Mouse (Mus musculus): ENCODE results near the gene Map3k13. TPM values are rescaled to one million over a fixed set of nuclear protein-coding genes. Genes with fewer than 3 reads are reported as not detected.
A peak's percentile ranks its signal among the peaks of the same experiment; 100 is the strongest.
"Not testable (repeated sequence)": the region's sequence is repeated elsewhere in the genome, so short reads cannot be mapped to it uniquely, and the experiment has no call there.

The Map3k13 gene
- polyA plus RNA-seq, 1 experiment from 2014 or later = 0.84 TPM

- peaks cover 29% of the 10 kb centered on the region for H3K36me3 ChIP-seq
- not testable (repeated sequence) for ATAC-seq (ENCODE audit: insufficient number of reproducible peaks, low FRiP score); H3K4me3 ChIP-seq; H3K27ac ChIP-seq (ENCODE audit: poor library complexity, severe bottlenecking); H3K4me2 ChIP-seq; H3K9ac ChIP-seq; H3K9me3 ChIP-seq (replicated peaks); H3K27me3 ChIP-seq (replicated peaks); H3K4me1 ChIP-seq (replicated peaks)
- 84% methylated on average over 7 of the region's 7 CpGs for WGBS
These were observed 13.6 kb downstream of the Map3k13 start for GRCm38 (mm10) chr16:21807786-21808185.

DNA sequence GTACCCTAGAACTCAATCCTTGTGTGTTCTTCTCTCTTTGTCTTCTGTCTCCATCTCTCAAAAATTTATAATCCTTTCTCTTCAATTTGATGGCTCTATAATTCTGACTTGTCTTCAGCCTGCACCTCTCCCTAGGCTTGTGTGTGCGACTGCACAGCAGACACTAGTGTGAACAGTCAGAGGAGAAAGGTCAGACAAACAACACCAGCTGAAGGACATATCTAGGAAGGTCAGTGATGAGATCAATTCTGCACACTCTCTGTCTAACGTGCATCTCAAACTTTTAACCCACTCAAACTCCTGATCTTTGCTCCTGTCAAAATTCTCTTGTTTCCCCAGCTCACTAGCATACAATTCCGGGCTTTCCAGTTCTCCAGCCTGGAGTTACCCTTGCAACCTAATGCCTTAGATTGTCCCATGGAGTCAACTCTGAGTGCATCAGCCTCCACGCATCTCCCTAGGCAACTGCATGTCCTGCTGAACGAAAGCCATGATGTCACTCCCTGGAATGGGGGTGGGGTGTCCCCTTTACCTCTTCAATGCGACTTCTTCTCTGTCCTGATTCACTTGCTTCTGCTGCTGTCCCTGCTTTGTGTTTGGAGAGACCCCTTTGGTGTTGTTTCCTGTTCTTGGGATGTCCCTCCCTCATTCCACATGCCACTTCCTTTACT, 19.2 kb downstream of the Map3k13 start:
- H3K4me1 ChIP-seq (replicated peaks) = no peaks in the 10 kb centered on the region
- no peak overlapping the region for H3K4me3 ChIP-seq
- no peaks in the 10 kb centered on the region for H3K9me3 ChIP-seq (replicated peaks)
- peaks cover 8% of the 10 kb centered on the region for H3K36me3 ChIP-seq
- H3K27ac ChIP-seq (ENCODE audit: poor library complexity, severe bottlenecking) = no peak overlapping the region
- no peaks in the 10 kb centered on the region for H3K27me3 ChIP-seq (replicated peaks)
- 60% methylated on average over 6 of the region's 6 CpGs for WGBS
- no peak overlapping the region for H3K4me2 ChIP-seq
- H3K9ac ChIP-seq = no peak overlapping the region
- no peak for ATAC-seq (ENCODE audit: insufficient number of reproducible peaks, low FRiP score)

DNA sequence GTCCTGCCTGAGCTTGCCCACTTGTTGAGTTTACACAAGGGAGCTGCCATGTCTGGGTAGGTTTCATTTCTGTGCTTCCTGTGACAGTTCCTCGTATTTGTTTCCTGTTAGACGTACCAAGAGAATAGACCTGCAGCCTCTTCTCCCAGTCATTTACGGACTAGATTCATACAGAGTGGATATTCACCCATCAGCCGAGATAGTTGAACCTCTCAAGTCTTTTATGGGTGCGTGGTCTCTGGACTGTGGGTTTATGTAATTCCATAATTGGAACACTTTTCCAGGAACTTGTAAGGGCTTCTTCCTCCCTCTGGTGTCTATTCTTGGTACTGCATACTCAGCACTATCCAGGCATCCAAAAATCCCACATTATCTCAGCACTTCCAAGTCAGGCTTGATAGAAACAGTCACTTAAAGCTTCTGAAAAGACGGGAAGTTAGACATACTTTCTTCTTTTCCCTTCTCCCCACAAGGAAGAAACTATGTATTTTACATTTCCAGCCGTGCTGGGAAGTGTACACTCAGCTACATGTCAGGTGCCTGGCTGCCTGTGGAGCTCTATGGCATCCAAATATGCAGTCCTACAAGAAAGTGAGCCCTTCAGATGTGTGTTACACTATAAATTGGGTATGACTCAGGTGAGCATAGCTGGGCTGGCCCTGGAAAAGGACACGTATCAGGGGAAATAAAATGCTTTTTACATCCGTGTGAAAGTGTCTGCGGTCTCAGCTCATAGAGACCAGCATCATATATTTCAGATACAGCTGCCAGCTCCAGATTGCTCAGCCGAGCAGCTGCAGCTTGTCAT, 20.9 kb downstream of the Map3k13 start:
- H3K4me1 ChIP-seq (replicated peaks) = no peaks in the 10 kb centered on the region
- no peak overlapping the region for H3K9ac ChIP-seq
- H3K27ac ChIP-seq (ENCODE audit: poor library complexity, severe bottlenecking) = no peak overlapping the region
- H3K9me3 ChIP-seq (replicated peaks) = no peaks in the 10 kb centered on the region
- no peak for ATAC-seq (ENCODE audit: insufficient number of reproducible peaks, low FRiP score)
- H3K36me3 ChIP-seq = no peaks in the 10 kb centered on the region; the same call in 1 of the 2 replicates
- 0 out of 2 replicates have a peak overlapping the region, but pooled peaks have one; percentile 3 for H3K4me2 ChIP-seq
- H3K27me3 ChIP-seq (replicated peaks) = no peaks in the 10 kb centered on the region
- 68% methylated on average over 11 of the region's 11 CpGs for WGBS
- H3K4me3 ChIP-seq = no peak overlapping the region

- no peak for ATAC-seq (ENCODE audit: insufficient number of reproducible peaks, low FRiP score)
- no peaks in the 10 kb centered on the region; the same call in 1 of the 2 replicates for H3K36me3 ChIP-seq
- 69% methylated on average over 7 of the region's 7 CpGs for WGBS
These were observed 21.5 kb downstream of the Map3k13 start for GRCm38 (mm10) chr16:21815669-21816010.

DNA sequence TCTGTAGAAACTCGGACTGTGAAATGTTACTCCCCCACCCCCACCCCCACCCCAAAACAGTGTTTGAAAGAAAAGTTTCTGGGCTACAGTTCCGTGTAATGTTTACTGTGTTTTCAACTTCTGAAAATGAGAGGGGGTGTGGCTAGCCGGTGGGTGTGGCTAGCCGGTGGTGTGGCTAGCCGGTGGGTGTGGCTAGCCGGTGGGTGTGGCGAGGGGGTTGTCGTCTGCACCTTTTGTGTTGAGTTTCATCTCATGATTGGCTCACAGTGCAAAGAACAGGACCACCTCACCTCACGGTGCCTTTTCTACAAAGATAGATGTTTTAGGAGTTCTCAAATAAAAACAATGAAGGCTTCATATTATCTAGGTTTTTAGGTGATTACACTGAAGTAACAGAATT, 24.0 kb downstream of the Map3k13 start:
- Histone ChIP-seq H3K36me3 (no peaks in the 10 kb centered on the region), H3K4me1 (replicated peaks) (no peaks in the 10 kb centered on the region), H3K4me2 (no peak overlapping the region), H3K4me3 (no peak overlapping the region), H3K9me3 (replicated peaks) (no peaks in the 10 kb centered on the region), H3K27ac (ENCODE audit: poor library complexity, severe bottlenecking) (no peak overlapping the region), H3K9ac (no peak overlapping the region), H3K27me3 (replicated peaks) (no peaks in the 10 kb centered on the region)
- 0 out of 2 replicates have a peak, but pooled peaks have one; percentile 53 for ATAC-seq (ENCODE audit: insufficient number of reproducible peaks, low FRiP score)
- WGBS = 38% methylated on average over 9 of the region's 9 CpGs

More at GRCm38 (mm10) chr16:21815669-21816010, 21.5 kb downstream of the Map3k13 start:
- Histone ChIP-seq H3K4me1 (replicated peaks) (no peaks in the 10 kb centered on the region), H3K4me3 (no peak overlapping the region), H3K27ac (ENCODE audit: poor library complexity, severe bottlenecking) (no peak overlapping the region), H3K27me3 (replicated peaks) (no peaks in the 10 kb centered on the region), H3K9ac (no peak overlapping the region), H3K4me2 (no peak overlapping the region), H3K9me3 (replicated peaks) (no peaks in the 10 kb centered on the region)

GRCm38 (mm10) chr16:21818629-21819028, 24.5 kb downstream of the Map3k13 start:
- Histone ChIP-seq H3K4me1 (replicated peaks) (no peaks in the 10 kb centered on the region), H3K27me3 (replicated peaks) (no peaks in the 10 kb centered on the region), H3K27ac (ENCODE audit: poor library complexity, severe bottlenecking) (no peak overlapping the region), H3K36me3 (no peaks in the 10 kb centered on the region), H3K9me3 (replicated peaks) (no peaks in the 10 kb centered on the region), H3K4me3 (no peak overlapping the region), H3K9ac (no peak overlapping the region), H3K4me2 (no peak overlapping the region)
- ATAC-seq (ENCODE audit: insufficient number of reproducible peaks, low FRiP score) = no peak
- WGBS = 64% methylated on average over 8 of the region's 8 CpGs

- no peak overlapping the region for H3K4me2 ChIP-seq
- no peaks in the 10 kb centered on the region for H3K27me3 ChIP-seq (replicated peaks)
- H3K4me1 ChIP-seq (replicated peaks) = peaks cover 5% of the 10 kb centered on the region; the same call in 1 of the 2 replicates
- no peak overlapping the region for H3K9ac ChIP-seq
- no peaks in the 10 kb centered on the region for H3K9me3 ChIP-seq (replicated peaks)
- no peak for ATAC-seq (ENCODE audit: insufficient number of reproducible peaks, low FRiP score)
- 68% methylated on average over 9 of the region's 9 CpGs for WGBS
- H3K36me3 ChIP-seq = no peaks in the 10 kb centered on the region
- H3K27ac ChIP-seq (ENCODE audit: poor library complexity, severe bottlenecking) = no peak overlapping the region
- H3K4me3 ChIP-seq = no peak overlapping the region
These were observed 31.5 kb downstream of the Map3k13 start for GRCm38 (mm10) chr16:21825612-21826031.

- H3K4me2 ChIP-seq = no peak overlapping the region
- no peaks in the 10 kb centered on the region for H3K27me3 ChIP-seq (replicated peaks)
- H3K9ac ChIP-seq = no peak overlapping the region
- H3K4me1 ChIP-seq (replicated peaks) = peaks cover 5% of the 10 kb centered on the region; the same call in 1 of the 2 replicates
- H3K27ac ChIP-seq (ENCODE audit: poor library complexity, severe bottlenecking) = no peak overlapping the region
- ATAC-seq (ENCODE audit: insufficient number of reproducible peaks, low FRiP score) = no peak
- H3K9me3 ChIP-seq (replicated peaks) = no peaks in the 10 kb centered on the region
- no peaks in the 10 kb centered on the region for H3K36me3 ChIP-seq
- WGBS = 63% methylated on average over 4 of the region's 4 CpGs
- no peak overlapping the region for H3K4me3 ChIP-seq
These were observed 33.0 kb downstream of the Map3k13 start for GRCm38 (mm10) chr16:21827153-21827552.

DNA sequence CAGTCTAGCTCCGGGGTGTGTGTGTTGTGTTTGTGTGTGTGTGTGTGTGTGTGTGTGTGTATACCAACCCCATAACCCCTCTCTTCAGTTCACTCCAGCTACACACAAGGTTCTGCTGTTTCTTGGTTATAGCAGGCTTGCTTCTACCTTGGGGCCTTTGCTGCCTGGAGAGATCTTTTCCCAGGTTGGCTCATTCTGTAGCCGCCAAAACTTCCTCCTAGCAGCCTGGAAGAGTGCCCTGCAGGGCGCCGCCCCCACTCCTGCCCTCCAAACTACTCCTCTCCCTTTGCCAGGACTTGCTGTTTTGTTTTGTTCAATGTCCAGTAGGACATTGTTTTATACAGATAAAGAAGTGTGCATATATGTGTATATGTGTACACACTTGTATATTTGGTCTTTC, 33.4 kb downstream of the Map3k13 start:
- H3K36me3 ChIP-seq = no peaks in the 10 kb centered on the region
- no peak for ATAC-seq (ENCODE audit: insufficient number of reproducible peaks, low FRiP score)
- H3K4me2 ChIP-seq = no peak overlapping the region
- peaks cover 5% of the 10 kb centered on the region; the same call in 1 of the 2 replicates for H3K4me1 ChIP-seq (replicated peaks)
- H3K9me3 ChIP-seq (replicated peaks) = no peaks in the 10 kb centered on the region
- no peak overlapping the region for H3K9ac ChIP-seq
- H3K27me3 ChIP-seq (replicated peaks) = no peaks in the 10 kb centered on the region
- H3K4me3 ChIP-seq = no peak overlapping the region
- no peak overlapping the region for H3K27ac ChIP-seq (ENCODE audit: poor library complexity, severe bottlenecking)
- 72% methylated on average over 4 of the region's 4 CpGs for WGBS

GRCm38 (mm10) chr16:21829711-21830110, 35.6 kb downstream of the Map3k13 start:
- no peak for ATAC-seq (ENCODE audit: insufficient number of reproducible peaks, low FRiP score)
- H3K27ac ChIP-seq (ENCODE audit: poor library complexity, severe bottlenecking) = no peak overlapping the region
- H3K4me2 ChIP-seq = no peak overlapping the region
- WGBS = 36% methylated on average over 5 of the region's 5 CpGs
- no peak overlapping the region for H3K9ac ChIP-seq
- peaks cover 5% of the 10 kb centered on the region; the same call in 1 of the 2 replicates for H3K4me1 ChIP-seq (replicated peaks)
- no peaks in the 10 kb centered on the region for H3K9me3 ChIP-seq (replicated peaks)
- H3K36me3 ChIP-seq = no peaks in the 10 kb centered on the region
- no peaks in the 10 kb centered on the region for H3K27me3 ChIP-seq (replicated peaks)
- no peak overlapping the region for H3K4me3 ChIP-seq

DNA sequence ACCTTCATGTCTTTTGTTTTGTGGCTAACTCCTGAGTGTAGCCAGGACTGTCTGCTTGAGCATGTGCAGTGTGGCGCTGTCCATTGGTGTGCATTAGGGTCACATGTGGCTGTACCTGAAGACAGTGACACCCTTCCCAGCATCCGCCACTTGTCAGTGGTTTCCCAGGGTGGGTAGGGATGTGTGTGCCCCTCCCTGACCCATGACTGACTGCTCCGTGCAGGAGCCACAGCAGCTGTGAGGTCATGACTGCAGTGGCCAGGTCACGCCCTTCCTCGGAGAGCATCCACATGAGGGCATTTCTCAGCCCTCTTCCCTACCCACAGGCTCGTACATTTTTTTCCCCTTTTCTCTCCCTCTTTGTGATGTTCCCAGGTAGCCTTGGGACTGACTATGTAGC, 36.6 kb downstream of the Map3k13 start:
- ATAC-seq (ENCODE audit: insufficient number of reproducible peaks, low FRiP score) = no peak
- Histone ChIP-seq H3K9me3 (replicated peaks) (no peaks in the 10 kb centered on the region), H3K36me3 (no peaks in the 10 kb centered on the region), H3K27me3 (replicated peaks) (no peaks in the 10 kb centered on the region), H3K4me3 (no peak overlapping the region), H3K4me1 (replicated peaks) (peaks cover 5% of the 10 kb centered on the region; the same call in 1 of the 2 replicates), H3K27ac (ENCODE audit: poor library complexity, severe bottlenecking) (no peak overlapping the region), H3K4me2 (no peak overlapping the region), H3K9ac (no peak overlapping the region)
- WGBS = 57% methylated on average over 6 of the region's 6 CpGs
